Mouse (Mus musculus) MEL (cell line): ENCODE measurements around the gene Aym1. TPM values are rescaled to one million over a fixed set of nuclear protein-coding genes. Genes with fewer than 3 reads are reported as not detected.

Experiments
- DNase-seq: peaks from one replicate; pipeline ENCODE4 v3.0.0; 2011; ENCODE audit warnings: low read depth, low spot score
- H3K27ac ChIP-seq: 2 replicates; pipeline ENCODE4 v1.5.1; 2012; ENCODE audit warnings: low read depth, mild to moderate bottlenecking, control low read depth, low read length, moderate library complexity; ENCODE audit not compliant: control insufficient read depth
- H3K27me3 ChIP-seq, 2 experiments: fragments of 150-350 bp in 1 of 2; sonication (generic) in 1 of 2; 2 replicates each; pipeline ENCODE4 v1.6.1; 2012; ENCODE audit warnings: low read length in 2 of 2, mild to moderate bottlenecking in 2 of 2, improper control_type of control experiment in 1 of 2, moderate library complexity in 1 of 2; ENCODE audit not compliant: insufficient read depth in 2 of 2, control insufficient read depth in 1 of 2
- H3K36me3 ChIP-seq, 2 experiments: 2 replicates each; pipeline ENCODE4 v1.6.1; 2012 to 2014; ENCODE audit warnings: low read length in 2 of 2, improper control_type of control experiment in 1 of 2, inconsistent platforms in 1 of 2, mild to moderate bottlenecking in 1 of 2; ENCODE audit not compliant: insufficient read depth in 2 of 2, control insufficient read depth in 1 of 2
- H3K4me1 ChIP-seq, 2 experiments: fragments of 150-350 bp in 1 of 2; sonication (generic) in 1 of 2; 2 replicates each; pipeline ENCODE4 v1.6.1; 2012; ENCODE audit warnings: low read length in 2 of 2, improper control_type of control experiment in 1 of 2, mild to moderate bottlenecking in 1 of 2; ENCODE audit not compliant: insufficient read depth in 2 of 2, control insufficient read depth in 1 of 2
- H3K4me3 ChIP-seq, 2 experiments: fragments of 150-350 bp in 1 of 2; sonication (generic) in 1 of 2; 2 replicates each; pipeline ENCODE4 v1.5.1; 2012; ENCODE audit warnings: low read depth in 2 of 2, low read length in 2 of 2, mild to moderate bottlenecking in 2 of 2, moderate library complexity in 2 of 2, control low read depth in 1 of 2, improper control_type of control experiment in 1 of 2; ENCODE audit not compliant: control insufficient read depth in 1 of 2, insufficient read depth in 1 of 2
- H3K79me2 ChIP-seq: 2 replicates; pipeline ENCODE4 v1.6.1; 2012; ENCODE audit warnings: mild to moderate bottlenecking, low read length, moderate library complexity; ENCODE audit not compliant: control insufficient read depth, poor library complexity, insufficient read depth
- H3K9ac ChIP-seq: 2 replicates; pipeline ENCODE4 v1.6.1; 2012; ENCODE audit warnings: low read depth, mild to moderate bottlenecking, control low read depth, low read length, moderate library complexity; ENCODE audit not compliant: control insufficient read depth, poor library complexity, severe bottlenecking
- H3K9me3 ChIP-seq: fragments of 150-350 bp; sonication (generic); replicated peaks from 2 replicates; pipeline ENCODE4 v1.6.1; 2012; ENCODE audit warnings: mild to moderate bottlenecking, low read length, improper control_type of control experiment, moderate library complexity; ENCODE audit not compliant: insufficient read depth
- BHLHE40 ChIP-seq: IDR thresholded peaks from 2 replicates; pipeline ENCODE4 v1.6.1; 2012; ENCODE audit warnings: low read depth, mild to moderate bottlenecking, inconsistent platforms, low read length, improper control_type of control experiment, borderline replicate concordance
- CHD1 ChIP-seq: IDR thresholded peaks from 2 replicates; pipeline ENCODE4 v1.6.1; 2012; ENCODE audit warnings: low read depth, mild to moderate bottlenecking, inconsistent platforms, low read length, improper control_type of control experiment
- GABPA ChIP-seq: IDR thresholded peaks from 2 replicates; pipeline ENCODE4 v1.6.1; 2012; ENCODE audit warnings: low read depth, mild to moderate bottlenecking, inconsistent platforms, low read length, improper control_type of control experiment, moderate library complexity
- GATA1 ChIP-seq: IDR thresholded peaks from 2 replicates; pipeline ENCODE4 v1.6.1; 2011; ENCODE audit warnings: low read depth, low read length, improper control_type of control experiment
- HCFC1 ChIP-seq: IDR thresholded peaks from 2 replicates; pipeline ENCODE4 v1.6.1; 2012; ENCODE audit warnings: low read depth, mild to moderate bottlenecking, inconsistent platforms, low read length, improper control_type of control experiment, moderate library complexity
- JUND ChIP-seq: IDR thresholded peaks from 2 replicates; pipeline ENCODE4 v1.6.1; 2011; ENCODE audit warnings: low read depth, mild to moderate bottlenecking, improper control_type of control experiment, low read length
- KAT2A ChIP-seq: conservative IDR thresholded peaks from 2 replicates; pipeline ENCODE4 v1.6.1; 2012; ENCODE audit warnings: low read depth, low read length, improper control_type of control experiment, inconsistent platforms
- MAFK ChIP-seq: IDR thresholded peaks from 2 replicates; pipeline ENCODE4 v1.6.1; 2011; ENCODE audit warnings: low read depth, mild to moderate bottlenecking, low read length, improper control_type of control experiment, borderline replicate concordance
- MYC ChIP-seq: IDR thresholded peaks from 2 replicates; pipeline ENCODE4 v1.6.1; 2011; ENCODE audit warnings: low read depth, mild to moderate bottlenecking, low read length, improper control_type of control experiment, moderate library complexity
- NELFE ChIP-seq: IDR thresholded peaks from 2 replicates; pipeline ENCODE4 v1.6.1; 2011; ENCODE audit warnings: low read depth, low read length, improper control_type of control experiment
- POLR2A ChIP-seq, 2 experiments: IDR thresholded peaks; 2 replicates each; pipeline ENCODE4 v1.6.1; 2011 to 2012; ENCODE audit warnings: low read length in 2 of 2, mild to moderate bottlenecking in 2 of 2, control low read depth in 1 of 2, improper control_type of control experiment in 1 of 2, low read depth in 1 of 2, moderate library complexity in 1 of 2; ENCODE audit not compliant: control insufficient read depth in 1 of 2, insufficient read depth in 1 of 2, poor library complexity in 1 of 2
- POLR2AphosphoS5 ChIP-seq: IDR thresholded peaks from 2 replicates; pipeline ENCODE4 v1.6.1; 2012; ENCODE audit warnings: low read depth, borderline replicate concordance, mild to moderate bottlenecking, inconsistent platforms, low read length, moderate library complexity, mixed read lengths
- SIN3A ChIP-seq: IDR thresholded peaks from 2 replicates; pipeline ENCODE4 v1.6.1; 2012; ENCODE audit warnings: low read length, improper control_type of control experiment, inconsistent platforms
- SMC3 ChIP-seq: IDR thresholded peaks from 2 replicates; pipeline ENCODE4 v1.6.1; 2011; ENCODE audit warnings: low read depth, low read length, improper control_type of control experiment
- TAL1 ChIP-seq: IDR thresholded peaks from 2 replicates; pipeline ENCODE4 v1.6.1; 2012; ENCODE audit warnings: mild to moderate bottlenecking, inconsistent platforms, low read length, moderate library complexity, mixed read lengths
- TBP ChIP-seq: IDR thresholded peaks from 2 replicates; pipeline ENCODE4 v1.8.0; 2011; ENCODE audit warnings: low read depth, low read length, improper control_type of control experiment
- TCF12 ChIP-seq: IDR thresholded peaks from 2 replicates; pipeline ENCODE4 v1.6.1; 2014; ENCODE audit warnings: low read depth, mild to moderate bottlenecking, inconsistent platforms, low read length, improper control_type of control experiment, moderate library complexity
- USF2 ChIP-seq, 2 experiments: IDR thresholded peaks; 2 replicates each; pipeline ENCODE4 v1.6.1; 2011 to 2012; ENCODE audit warnings: improper control_type of control experiment in 2 of 2, low read length in 2 of 2, borderline replicate concordance in 1 of 2, inconsistent platforms in 1 of 2, low read depth in 1 of 2, mild to moderate bottlenecking in 1 of 2; ENCODE audit not compliant: insufficient read depth in 1 of 2
- ZKSCAN1 ChIP-seq: IDR thresholded peaks from 2 replicates; pipeline ENCODE4 v1.6.1; 2012; ENCODE audit warnings: low read depth, mild to moderate bottlenecking, inconsistent platforms, low read length, improper control_type of control experiment, moderate library complexity
- ZMIZ1 ChIP-seq: IDR thresholded peaks from 2 replicates; pipeline ENCODE4 v1.6.1; 2012; ENCODE audit warnings: low read depth, mild to moderate bottlenecking, inconsistent platforms, low read length, improper control_type of control experiment, moderate library complexity
- ZNF384 ChIP-seq: IDR thresholded peaks from 2 replicates; pipeline ENCODE4 v1.6.1; 2012; ENCODE audit warnings: low read depth, mild to moderate bottlenecking, inconsistent platforms, low read length, improper control_type of control experiment
- polyA plus RNA-seq, 2 experiments: library from polyadenylated mRNA; stranded (reverse) in 1 of 2; unstranded in 1 of 2; fragments of >175 nt in 1 of 2; fragments of >200 nt in 1 of 2; gene quantifications; 2 replicates each; pipeline versions ENCODE4 v1.2.1 to v1.2.4; 2012; ENCODE audit warnings: low replicate concordance in 2 of 2, low read depth in 1 of 2; ENCODE audit not compliant: insufficient read length in 2 of 2, insufficient read depth in 1 of 2, missing spikeins in 1 of 2
- total RNA-seq: library from RNA; depleted of rRNA; stranded (reverse); fragments of 300-350 nt; gene quantifications from 2 replicates; pipeline ENCODE4 v1.2.3, GENCODE M21; 2012

Aym1 gene
- total and polyA plus RNA-seq, 3 experiments, result not detected

GRCm38 (mm10) chr5:113313998-113314397 lies 43.1 kb upstream of the Aym1 start:
- Histone ChIP-seq H3K4me3 (no peak overlapping the region), H3K36me3 (no peaks in the 10 kb centered on the region), H3K4me1 (no peaks in the 10 kb centered on the region), H3K27ac (no peak overlapping the region), H3K79me2 (no peaks in the 10 kb centered on the region), H3K9me3 (no peaks in the 10 kb centered on the region), H3K9ac (no peak overlapping the region), H3K27me3 (no peaks in the 10 kb centered on the region)
- TF ChIP-seq CHD1, result no peak
- TF ChIP-seq MAFK, result no peak
- no peak for TF ChIP-seq ZNF384
- TF ChIP-seq BHLHE40, result no peak
- no peak for TF ChIP-seq TAL1
- TF ChIP-seq TCF12, result no peak
- TF ChIP-seq USF2 (IDR thresholded peaks at IDR 0.05; ENCODE audit: borderline replicate concordance in 1 of 2, insufficient read depth in 1 of 2, low read depth in 1 of 2, low read length in 2 of 2), result no peak
- no peak for TF ChIP-seq POLR2A (IDR thresholded peaks at IDR 0.05; ENCODE audit: control insufficient read depth in 1 of 2, insufficient read depth in 1 of 2, low read depth in 1 of 2, low read length in 2 of 2, poor library complexity in 1 of 2)
- TF ChIP-seq POLR2AphosphoS5, result no peak
- TF ChIP-seq GATA1, result no peak
- TF ChIP-seq GABPA, result no peak
- no peak for TF ChIP-seq NELFE
- no peak for DNase-seq

GRCm38 (mm10) chr5:113323784-113324638 lies 33.1 kb upstream of the Aym1 start:
- Histone ChIP-seq H3K4me1 (no peaks in the 10 kb centered on the region), H3K36me3 (no peaks in the 10 kb centered on the region), H3K9ac (no peak overlapping the region), H3K27ac (no peak overlapping the region), H3K79me2 (no peaks in the 10 kb centered on the region), H3K9me3 (no peaks in the 10 kb centered on the region), H3K4me3 (no peak overlapping the region), H3K27me3 (no peaks in the 10 kb centered on the region)
- no peak for TF ChIP-seq HCFC1
- no peak for TF ChIP-seq JUND
- no peak for TF ChIP-seq SIN3A
- TF ChIP-seq ZMIZ1, result no peak
- TF ChIP-seq SMC3, result no peak
- no peak for TF ChIP-seq TBP
- no peak for TF ChIP-seq TAL1
- no peak for TF ChIP-seq KAT2A
- TF ChIP-seq MYC, result no peak
- no peak for TF ChIP-seq ZKSCAN1
- DNase-seq, result no peak
